ENCODE assay signal across 31 mouse cellular contexts in the genomic region with DNA sequence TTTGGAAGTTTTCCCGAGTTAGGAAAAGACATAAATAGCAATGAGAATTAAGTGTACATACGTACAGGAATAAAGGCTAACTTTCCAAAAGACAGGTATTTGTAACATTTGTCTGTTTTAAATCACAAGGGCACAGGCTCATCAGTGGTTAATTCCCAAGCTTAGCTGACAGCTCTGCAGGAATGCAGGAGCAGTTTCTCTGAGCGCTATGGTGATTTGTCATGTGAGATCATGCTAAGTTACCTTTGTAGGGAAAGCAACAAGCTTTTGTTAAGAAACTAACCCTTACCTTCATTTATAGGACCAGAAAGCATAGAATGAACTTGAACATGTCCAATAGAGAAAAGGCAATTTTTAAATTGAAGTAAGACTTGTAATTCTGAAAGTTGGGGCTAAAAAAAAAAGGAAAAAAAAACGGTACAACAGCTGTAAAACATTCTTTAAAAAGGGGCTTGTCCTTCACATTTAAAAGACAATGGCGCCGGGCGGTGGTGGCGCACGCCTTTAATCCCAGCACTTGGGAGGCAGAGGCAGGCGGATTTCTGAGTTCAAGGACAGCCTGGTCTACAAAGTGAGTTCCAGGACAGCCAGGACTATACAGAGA. TPM values are rescaled to one million over a fixed set of nuclear protein-coding genes. Genes with fewer than 3 reads are reported as not detected.
"Had no signal": no experiment of that assay in that cellular context is flagged by ENCODE, and none has a peak within 500 bp of the region (broad histone marks: within the 10 kb centered on the region; RNA-seq: fewer than 3 reads in every experiment).

No protein-coding gene starts in this region.

- H3K36me3 ChIP-seq: heart, embryonic 13.5 days; heart, embryonic 15.5 days; hindbrain, embryonic 13.5 days; hindbrain, embryonic 15.5 days; intestine, embryonic 15.5 days; kidney, embryonic 15.5 days; limb, embryonic 13.5 days; limb, embryonic 15.5 days; liver, embryonic 12.5 days had no signal

- H3K9ac ChIP-seq: heart, embryonic 13.5 days; heart, embryonic 15.5 days; hindbrain, embryonic 13.5 days; hindbrain, embryonic 15.5 days; intestine, embryonic 15.5 days; kidney, embryonic 15.5 days; limb, embryonic 13.5 days; limb, embryonic 15.5 days; liver, embryonic 12.5 days; liver, embryonic 14.5 days had no signal

- H3K9me3 ChIP-seq: heart, embryonic 15.5 days; hindbrain, embryonic 13.5 days; hindbrain, embryonic 15.5 days; intestine, embryonic 15.5 days; limb, embryonic 15.5 days; liver, embryonic 12.5 days had no signal

- H3K27me3 ChIP-seq: heart, embryonic 13.5 days; heart, embryonic 15.5 days; hindbrain, embryonic 13.5 days; hindbrain, embryonic 15.5 days; intestine, embryonic 15.5 days; kidney, embryonic 15.5 days; limb, embryonic 13.5 days; limb, embryonic 15.5 days had no signal

- DNase-seq: gastrocnemius, postnatal 14 days; gastrocnemius, postnatal 36 days; heart, adult 18-20 months; heart, postnatal 14 days; heart, postnatal 36 days; kidney, adult 18-20 months; kidney, adult 9 months; kidney, postnatal 14 days; kidney, postnatal 36 days; layer of hippocampus, adult 9-11 months; layer of hippocampus, postnatal 36 days; left cerebral cortex, postnatal 4 days had no signal

- H3K4me3 ChIP-seq: heart, embryonic 13.5 days; heart, embryonic 15.5 days; hindbrain, embryonic 13.5 days; hindbrain, embryonic 15.5 days; intestine, embryonic 15.5 days; kidney, embryonic 15.5 days; limb, embryonic 13.5 days; limb, embryonic 15.5 days; liver, embryonic 12.5 days had no signal

- H3K27ac ChIP-seq: heart, embryonic 13.5 days; heart, embryonic 15.5 days; hindbrain, embryonic 13.5 days; hindbrain, embryonic 15.5 days; intestine, embryonic 15.5 days; kidney, embryonic 15.5 days; kidney, postnatal 0 days; limb, embryonic 13.5 days; limb, embryonic 15.5 days; liver, embryonic 12.5 days; liver, embryonic 14.5 days had no signal

RNA-seq across cellular contexts. Expression of a gene that starts 13.6 kb away (rescaled TPM):
- total RNA-seq: gastrocnemius, adult 18-20 months; gastrocnemius, adult 8-10 months; gastrocnemius, postnatal 36 days; heart, adult 18-20 months; heart, postnatal 14 days; heart, postnatal 36 days; hematopoietic stem cell, adult 5-6 weeks had no signal
- polyA plus RNA-seq: heart, embryonic 11.5 days; heart, postnatal 0 days; intestine, postnatal 0 days; limb, embryonic 11.5 days; liver, embryonic 16.5 days had no signal
